Mouse (Mus musculus): ENCODE measurements at regions not wholly inside any gene's neighbourhood (a gene's known extent, or its start where the extent isn't known, plus 50 kb on each side); places are given as distances from the start of the nearest gene placed in this dataset.
A peak's percentile ranks its signal among the peaks of the same experiment; 100 is the strongest.

- no peaks in the 10 kb centered on the region for H3K36me3 ChIP-seq (ENCODE audit: control insufficient read depth, insufficient read depth, low read length)
- H3K4me3 ChIP-seq (ENCODE audit: low read depth, low read length): no peak overlapping the region
- no peak overlapping the region for H3K27ac ChIP-seq (replicated peaks; ENCODE audit: low read depth, low read length)
- WGBS: 79% methylated on average over 4 of the region's 4 CpGs
- no peak overlapping the region for H3K9ac ChIP-seq (ENCODE audit: low read depth, low read length)
- ATAC-seq (ENCODE audit: low read depth) (0 out of 2 replicates have a peak, but pooled peaks have one; percentile 47), DNase-seq (ENCODE audit: low spot score) (peak; percentile 38)
- H3K4me2 ChIP-seq (ENCODE audit: low read depth, low read length): no peak overlapping the region
- no peaks in the 10 kb centered on the region for H3K27me3 ChIP-seq (replicated peaks; ENCODE audit: control insufficient read depth, insufficient read depth, low read length)
- no peaks in the 10 kb centered on the region for H3K9me3 ChIP-seq (ENCODE audit: control insufficient read depth, low read length)
- no peaks in the 10 kb centered on the region for H3K4me1 ChIP-seq (ENCODE audit: control insufficient read depth, insufficient read depth, low read length)
Observed at GRCm38 (mm10) chr2:61100854-61101253, 137.9 kb upstream of the Rbms1 start.

DNA sequence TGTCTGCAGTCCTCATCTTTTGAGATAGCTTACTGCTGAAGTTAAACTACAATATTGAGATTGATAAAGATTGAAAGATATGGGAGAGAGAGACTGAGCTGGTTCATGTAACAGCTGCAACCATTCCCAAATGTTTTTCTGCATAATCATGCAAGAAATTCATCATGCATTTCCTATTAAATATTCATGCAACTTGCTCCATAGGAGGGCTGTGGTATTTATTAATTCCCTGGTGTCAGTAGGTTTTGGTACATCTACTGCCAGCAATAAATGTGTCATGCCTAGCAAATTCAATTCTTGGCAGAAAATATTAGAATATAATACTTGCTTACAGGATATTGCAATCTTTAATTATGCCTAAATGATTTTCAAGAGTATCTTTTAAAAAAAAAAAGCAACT, 125.5 kb upstream of the Rbms1 start:
- Histone ChIP-seq H3K9ac (ENCODE audit: low read depth, low read length) (no peak overlapping the region), H3K4me1 (ENCODE audit: control insufficient read depth, insufficient read depth, low read length) (peaks cover 23% of the 10 kb centered on the region), H3K27me3 (replicated peaks; ENCODE audit: control insufficient read depth, insufficient read depth, low read length) (no peaks in the 10 kb centered on the region), H3K36me3 (ENCODE audit: control insufficient read depth, insufficient read depth, low read length) (no peaks in the 10 kb centered on the region), H3K27ac (replicated peaks; ENCODE audit: low read depth, low read length) (no peak overlapping the region), H3K4me2 (ENCODE audit: low read depth, low read length) (no peak overlapping the region), H3K4me3 (ENCODE audit: low read depth, low read length) (no peak overlapping the region), H3K9me3 (ENCODE audit: control insufficient read depth, low read length) (no peaks in the 10 kb centered on the region)
- ATAC-seq (ENCODE audit: low read depth) (no peak), DNase-seq (ENCODE audit: low spot score) (no peak)

DNA sequence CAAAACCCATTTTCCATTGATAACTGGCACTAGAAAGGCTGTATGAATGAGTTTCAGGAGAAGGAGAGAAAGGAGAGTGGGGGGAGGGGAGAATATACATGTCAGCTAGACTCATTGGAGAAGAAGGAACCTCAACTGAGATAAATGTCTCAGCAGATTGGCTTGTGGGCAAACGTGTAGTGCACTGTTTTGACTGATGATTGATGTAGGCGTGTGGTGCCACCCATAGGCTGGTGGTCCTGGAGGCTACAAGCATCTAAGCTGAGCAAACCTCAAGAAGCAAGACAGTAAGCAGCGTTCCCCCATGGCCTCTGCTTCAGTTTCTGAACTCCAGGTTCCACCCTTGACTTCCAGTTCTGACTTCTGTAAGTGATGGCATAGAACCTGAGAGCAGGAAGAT, 121.8 kb upstream of the Rbms1 start:
- no peak overlapping the region for H3K27ac ChIP-seq (replicated peaks; ENCODE audit: low read depth, low read length)
- no peak for ATAC-seq (ENCODE audit: low read depth)
- H3K9ac ChIP-seq (ENCODE audit: low read depth, low read length): no peak overlapping the region

DNA sequence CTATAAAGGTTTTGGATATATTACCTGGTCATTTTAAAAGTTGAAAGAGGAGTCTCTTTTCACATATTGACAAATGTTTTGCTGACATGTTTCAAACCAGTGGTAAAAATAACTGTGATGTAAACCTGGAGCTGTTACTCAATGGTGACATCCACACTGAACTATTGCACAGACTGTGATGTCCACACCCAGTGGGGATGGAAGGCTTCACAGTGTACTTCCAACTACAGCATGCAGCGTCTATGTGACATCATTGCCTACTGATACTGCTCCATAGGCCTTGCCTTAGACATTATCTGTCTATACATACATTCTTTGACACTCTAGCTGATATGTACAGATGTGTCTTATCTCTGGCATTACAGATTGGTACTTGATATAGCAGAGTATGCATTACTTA, 120.1 kb upstream of the Rbms1 start:
- DNase-seq (ENCODE audit: low spot score) (no peak), ATAC-seq (ENCODE audit: low read depth) (no peak)
- H3K27me3 ChIP-seq (replicated peaks; ENCODE audit: control insufficient read depth, insufficient read depth, low read length): no peaks in the 10 kb centered on the region
- no peak overlapping the region for H3K4me2 ChIP-seq (ENCODE audit: low read depth, low read length)
- no peak overlapping the region for H3K9ac ChIP-seq (ENCODE audit: low read depth, low read length)
- 84% methylated on average over 1 of the region's 1 CpGs for WGBS
- H3K4me3 ChIP-seq (ENCODE audit: low read depth, low read length): no peak overlapping the region
- H3K36me3 ChIP-seq (ENCODE audit: control insufficient read depth, insufficient read depth, low read length): no peaks in the 10 kb centered on the region
- no peaks in the 10 kb centered on the region for H3K9me3 ChIP-seq (ENCODE audit: control insufficient read depth, low read length)
- H3K4me1 ChIP-seq (ENCODE audit: control insufficient read depth, insufficient read depth, low read length): peaks cover 18% of the 10 kb centered on the region
- H3K27ac ChIP-seq (replicated peaks; ENCODE audit: low read depth, low read length): no peak overlapping the region

More for the DNA sequence above, 121.8 kb upstream of the Rbms1 start:
- H3K27me3 ChIP-seq (replicated peaks; ENCODE audit: control insufficient read depth, insufficient read depth, low read length): no peaks in the 10 kb centered on the region
- H3K4me3 ChIP-seq (ENCODE audit: low read depth, low read length): no peak overlapping the region
- peaks cover 23% of the 10 kb centered on the region for H3K4me1 ChIP-seq (ENCODE audit: control insufficient read depth, insufficient read depth, low read length)
- no peak overlapping the region for H3K4me2 ChIP-seq (ENCODE audit: low read depth, low read length)
- no peaks in the 10 kb centered on the region for H3K36me3 ChIP-seq (ENCODE audit: control insufficient read depth, insufficient read depth, low read length)
- DNase-seq (ENCODE audit: low spot score): no peak
- WGBS: 46% methylated on average over 3 of the region's 3 CpGs
- no peaks in the 10 kb centered on the region for H3K9me3 ChIP-seq (ENCODE audit: control insufficient read depth, low read length)

DNA sequence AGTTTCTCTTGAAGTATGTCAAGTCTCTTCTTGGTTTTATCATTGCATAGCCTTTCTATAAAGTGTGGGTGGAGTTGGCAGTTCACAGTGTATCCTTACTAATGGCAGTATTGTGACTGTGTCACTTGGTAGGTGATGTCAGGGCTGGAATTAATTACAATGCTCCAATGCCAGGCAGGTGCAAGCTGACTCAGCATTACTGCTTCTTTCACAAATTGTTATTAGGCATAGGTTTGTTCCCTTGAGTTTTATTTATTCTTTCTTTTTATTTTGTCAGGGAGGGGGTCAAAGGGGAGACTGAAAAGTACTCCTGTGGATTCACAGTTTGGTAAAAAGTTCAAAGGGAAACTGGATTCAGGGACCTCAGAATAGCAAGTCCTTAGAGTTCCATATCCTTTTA, 119.6 kb upstream of the Rbms1 start:
- Histone ChIP-seq H3K4me2 (ENCODE audit: low read depth, low read length) (no peak overlapping the region), H3K9me3 (ENCODE audit: control insufficient read depth, low read length) (no peaks in the 10 kb centered on the region)

GRCm38 (mm10) chr2:61080006-61080405, 117.0 kb upstream of the Rbms1 start:
- no peak overlapping the region for H3K4me2 ChIP-seq (ENCODE audit: low read depth, low read length)
- no peak for DNase-seq (ENCODE audit: low spot score)
- 52% methylated on average over 4 of the region's 4 CpGs for WGBS

More for the DNA sequence above, 119.6 kb upstream of the Rbms1 start:
- ATAC-seq (ENCODE audit: low read depth) (no peak), DNase-seq (ENCODE audit: low spot score) (no peak)
- no peaks in the 10 kb centered on the region for H3K27me3 ChIP-seq (replicated peaks; ENCODE audit: control insufficient read depth, insufficient read depth, low read length)
- no peaks in the 10 kb centered on the region for H3K36me3 ChIP-seq (ENCODE audit: control insufficient read depth, insufficient read depth, low read length)
- peaks cover 18% of the 10 kb centered on the region for H3K4me1 ChIP-seq (ENCODE audit: control insufficient read depth, insufficient read depth, low read length)
- H3K9ac ChIP-seq (ENCODE audit: low read depth, low read length): no peak overlapping the region
- H3K27ac ChIP-seq (replicated peaks; ENCODE audit: low read depth, low read length): no peak overlapping the region
- no peak overlapping the region for H3K4me3 ChIP-seq (ENCODE audit: low read depth, low read length)

DNA sequence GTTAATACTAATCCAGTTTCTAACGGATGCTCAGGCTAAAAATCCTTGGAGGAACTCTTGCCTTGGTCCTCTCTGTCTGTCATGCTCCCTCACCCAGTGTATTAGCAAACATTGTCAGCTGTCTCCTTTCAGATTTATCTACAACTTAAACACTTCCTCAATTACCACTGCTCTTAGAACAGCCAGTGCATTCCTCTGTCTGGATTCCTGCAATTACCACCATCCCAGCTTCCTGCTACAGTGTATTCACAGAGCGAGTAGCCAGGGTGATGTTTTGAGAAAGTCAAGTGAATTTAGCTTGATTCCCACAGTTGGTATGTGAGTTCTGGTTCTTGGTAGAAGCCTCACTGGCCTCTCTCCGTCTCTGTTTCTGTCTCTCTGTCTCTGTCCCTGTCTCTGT, 108.0 kb upstream of the Rbms1 start:
- peaks cover 5% of the 10 kb centered on the region for H3K9me3 ChIP-seq (ENCODE audit: control insufficient read depth, low read length)
- no peak for DNase-seq (ENCODE audit: low spot score)
- H3K27me3 ChIP-seq (replicated peaks; ENCODE audit: control insufficient read depth, insufficient read depth, low read length): no peaks in the 10 kb centered on the region
- H3K27ac ChIP-seq (replicated peaks; ENCODE audit: low read depth, low read length): no peak overlapping the region
- no peak for ATAC-seq (ENCODE audit: low read depth)
- 0 out of 2 replicates have a peak, but pooled peaks cover 4% of the 10 kb centered on the region for H3K4me1 ChIP-seq (ENCODE audit: control insufficient read depth, insufficient read depth, low read length)
- 35% methylated on average over 3 of the region's 3 CpGs for WGBS
- no peak overlapping the region for H3K9ac ChIP-seq (ENCODE audit: low read depth, low read length)
- no peaks in the 10 kb centered on the region for H3K36me3 ChIP-seq (ENCODE audit: control insufficient read depth, insufficient read depth, low read length)
- H3K4me3 ChIP-seq (ENCODE audit: low read depth, low read length): no peak overlapping the region
- H3K4me2 ChIP-seq (ENCODE audit: low read depth, low read length): no peak overlapping the region

More at GRCm38 (mm10) chr2:61080006-61080405, 117.0 kb upstream of the Rbms1 start:
- no peak overlapping the region for H3K27ac ChIP-seq (replicated peaks; ENCODE audit: low read depth, low read length)
- H3K9ac ChIP-seq (ENCODE audit: low read depth, low read length): no peak overlapping the region
- no peak overlapping the region for H3K4me3 ChIP-seq (ENCODE audit: low read depth, low read length)
- no peaks in the 10 kb centered on the region for H3K27me3 ChIP-seq (replicated peaks; ENCODE audit: control insufficient read depth, insufficient read depth, low read length)
- H3K4me1 ChIP-seq (ENCODE audit: control insufficient read depth, insufficient read depth, low read length): peaks cover 6% of the 10 kb centered on the region
- H3K36me3 ChIP-seq (ENCODE audit: control insufficient read depth, insufficient read depth, low read length): no peaks in the 10 kb centered on the region
- ATAC-seq (ENCODE audit: low read depth): no peak
- H3K9me3 ChIP-seq (ENCODE audit: control insufficient read depth, low read length): no peaks in the 10 kb centered on the region

DNA sequence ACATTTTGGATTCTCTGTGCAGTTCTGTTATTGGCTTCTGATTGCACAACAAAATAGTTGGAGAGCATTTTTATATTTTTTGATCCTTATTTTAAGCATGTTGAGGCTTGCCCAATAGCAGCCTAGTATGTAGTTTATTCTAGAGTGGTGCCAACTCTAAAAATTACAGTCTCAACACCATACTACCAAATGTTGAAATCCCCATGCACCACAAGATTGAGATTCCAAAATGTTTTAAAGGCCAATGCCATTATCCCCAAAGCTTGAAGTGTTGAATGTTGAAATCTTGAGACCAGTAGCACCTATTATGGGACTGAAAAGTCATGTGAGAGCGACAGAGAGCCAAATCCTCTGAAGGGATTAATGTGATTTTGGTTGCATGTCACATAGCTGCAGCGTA, 104.9 kb upstream of the Rbms1 start:
- Histone ChIP-seq H3K27ac (replicated peaks; ENCODE audit: low read depth, low read length) (no peak overlapping the region), H3K27me3 (replicated peaks; ENCODE audit: control insufficient read depth, insufficient read depth, low read length) (no peaks in the 10 kb centered on the region), H3K9ac (ENCODE audit: low read depth, low read length) (no peak overlapping the region), H3K4me3 (ENCODE audit: low read depth, low read length) (no peak overlapping the region), H3K4me1 (ENCODE audit: control insufficient read depth, insufficient read depth, low read length) (0 out of 2 replicates have a peak, but pooled peaks cover 4% of the 10 kb centered on the region), H3K9me3 (ENCODE audit: control insufficient read depth, low read length) (peaks cover 7% of the 10 kb centered on the region), H3K4me2 (ENCODE audit: low read depth, low read length) (no peak overlapping the region), H3K36me3 (ENCODE audit: control insufficient read depth, insufficient read depth, low read length) (no peaks in the 10 kb centered on the region)
- WGBS: 70% methylated on average over 2 of the region's 2 CpGs
- DNase-seq (ENCODE audit: low spot score) (no peak), ATAC-seq (ENCODE audit: low read depth) (no peak)

DNA sequence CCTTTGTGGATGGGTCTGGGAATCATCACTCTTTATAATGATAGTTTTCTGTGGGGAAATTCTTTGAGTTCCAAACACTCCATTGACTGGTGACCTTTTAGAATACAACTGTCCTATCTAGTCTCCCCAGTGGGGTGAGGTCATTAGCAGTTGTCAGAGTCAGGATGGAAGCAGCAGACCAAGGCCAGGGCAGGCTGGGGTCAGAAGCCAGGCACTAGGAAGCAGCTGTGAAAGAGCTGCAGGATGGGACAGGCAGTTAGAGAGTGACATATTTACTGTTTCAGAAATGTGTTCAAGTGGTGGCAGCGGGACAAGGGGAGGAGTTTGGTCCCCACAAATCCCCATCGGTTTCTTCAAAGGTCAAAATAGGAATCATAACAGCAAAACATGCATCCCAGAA, 99.1 kb upstream of the Rbms1 start:
- 49% methylated on average over 2 of the region's 2 CpGs for WGBS
- H3K27me3 ChIP-seq (replicated peaks; ENCODE audit: control insufficient read depth, insufficient read depth, low read length): no peaks in the 10 kb centered on the region
- H3K27ac ChIP-seq (replicated peaks; ENCODE audit: low read depth, low read length): no peak overlapping the region
- H3K36me3 ChIP-seq (ENCODE audit: control insufficient read depth, insufficient read depth, low read length): no peaks in the 10 kb centered on the region
- no peak for DNase-seq (ENCODE audit: low spot score)
- no peak overlapping the region for H3K9ac ChIP-seq (ENCODE audit: low read depth, low read length)
- peaks cover 7% of the 10 kb centered on the region for H3K9me3 ChIP-seq (ENCODE audit: control insufficient read depth, low read length)
- no peak overlapping the region for H3K4me2 ChIP-seq (ENCODE audit: low read depth, low read length)
- H3K4me1 ChIP-seq (ENCODE audit: control insufficient read depth, insufficient read depth, low read length): peaks cover 14% of the 10 kb centered on the region; the same call in 1 of the 2 replicates
- ATAC-seq (ENCODE audit: low read depth): no peak
- H3K4me3 ChIP-seq (ENCODE audit: low read depth, low read length): no peak overlapping the region

Data from embryonic facial prominence, embryonic 14.5 days (tissue).